Mouse (Mus musculus): ENCODE data around the gene Olfr173.

Gene Olfr173

DNA sequence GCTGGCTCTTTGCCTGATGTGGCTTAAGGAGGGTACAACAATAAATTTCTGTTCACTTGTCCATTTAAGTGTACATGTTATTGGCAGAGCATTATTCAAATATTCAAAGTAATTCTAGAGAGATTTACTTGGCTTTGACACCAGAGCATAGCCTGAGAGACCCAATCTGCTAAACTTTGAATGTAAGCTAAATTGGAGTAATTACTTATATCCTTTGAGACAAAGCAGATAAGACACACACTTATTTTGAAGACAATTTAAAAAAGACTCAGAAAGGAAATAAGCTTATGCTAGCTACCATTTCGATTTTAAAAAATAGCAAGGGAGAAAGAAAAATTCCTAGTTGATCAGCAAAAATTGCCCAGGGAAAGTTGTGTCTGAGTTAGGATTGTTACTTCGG lies at the start of gene Olfr173:
TSS of gene Olfr173 (minus strand) at position 101 of the 400 bp plus-strand sequence.
- no peak for DNase-seq (ENCODE audit: low spot score)

DNA sequence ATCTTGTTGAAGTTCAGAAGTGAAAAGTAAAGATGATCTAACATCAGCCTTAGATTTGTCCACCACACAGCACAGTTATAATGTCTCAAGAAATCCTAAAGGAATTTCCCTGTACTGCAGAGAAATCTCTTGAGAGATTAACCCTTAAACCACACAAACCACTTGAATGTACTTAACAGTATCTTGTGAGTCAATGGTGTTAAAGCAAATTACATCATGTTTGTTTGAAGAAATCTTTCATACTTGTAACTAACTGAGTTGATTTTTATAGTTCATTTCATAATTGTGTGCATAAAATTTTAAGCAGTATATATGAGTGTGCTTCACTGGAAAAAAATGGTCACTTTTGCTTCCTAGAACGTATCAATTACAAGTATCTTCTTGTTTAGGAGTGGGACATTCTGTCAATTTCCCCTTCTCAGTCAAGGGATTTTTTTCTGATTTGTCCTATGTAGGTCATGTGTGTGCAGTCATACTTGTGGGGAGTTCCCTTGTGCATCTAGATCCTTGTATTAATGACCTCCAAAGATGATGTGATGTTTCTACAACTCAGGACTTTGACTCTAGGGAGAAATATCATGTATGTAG lies 26.8 kb upstream of the Olfr173 start, which contains the start of gene Olfr175-ps1:
TSS of gene Olfr175-ps1 (minus strand) at position 51 of the 588 bp plus-strand sequence.
- no peak for DNase-seq (ENCODE audit: low spot score)

DNA sequence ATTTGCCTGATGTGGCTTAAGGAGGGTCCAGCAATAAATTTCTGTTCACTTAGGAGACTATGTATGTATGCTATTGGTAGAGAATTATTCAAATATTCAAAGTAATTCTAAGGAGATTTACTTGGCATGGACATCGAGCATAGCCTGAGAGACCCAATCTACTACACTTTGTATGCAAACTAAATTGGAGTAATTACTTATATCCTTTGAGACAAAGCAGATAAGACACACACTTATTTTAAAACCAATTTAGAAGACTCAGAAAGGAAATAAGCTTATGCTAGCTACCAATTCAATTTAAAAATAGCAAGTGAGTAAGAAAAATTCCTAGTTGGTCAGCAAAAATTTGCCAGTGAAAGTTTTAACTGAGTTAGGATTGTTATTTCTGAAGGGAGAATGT lies 37.0 kb downstream of the Olfr173 start, which contains the start of gene Olfr172:
TSS of gene Olfr172 (minus strand) at position 101 of the 400 bp plus-strand sequence.
- no peak for DNase-seq (ENCODE audit: low spot score)

DNA sequence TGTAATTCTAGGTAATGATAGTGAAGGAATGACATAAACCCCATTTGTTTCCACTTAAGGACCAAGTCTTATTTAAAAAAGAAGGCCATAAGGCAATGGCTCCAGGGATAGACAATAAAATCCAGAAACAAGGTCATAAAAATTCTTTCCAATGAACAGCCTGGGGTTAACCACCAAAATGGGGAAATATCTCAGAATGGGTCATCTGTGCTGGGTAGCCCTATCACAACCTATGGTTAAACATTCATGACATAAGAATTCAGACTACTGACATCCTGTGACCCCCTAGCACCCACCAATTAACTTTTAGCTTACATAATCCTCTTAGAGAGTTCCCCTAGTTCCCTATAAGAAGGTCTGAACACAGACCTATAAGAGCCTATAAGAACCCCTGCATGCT lies 43.9 kb downstream of the Olfr173 start:
- no peak for DNase-seq (ENCODE audit: low spot score)

DNA sequence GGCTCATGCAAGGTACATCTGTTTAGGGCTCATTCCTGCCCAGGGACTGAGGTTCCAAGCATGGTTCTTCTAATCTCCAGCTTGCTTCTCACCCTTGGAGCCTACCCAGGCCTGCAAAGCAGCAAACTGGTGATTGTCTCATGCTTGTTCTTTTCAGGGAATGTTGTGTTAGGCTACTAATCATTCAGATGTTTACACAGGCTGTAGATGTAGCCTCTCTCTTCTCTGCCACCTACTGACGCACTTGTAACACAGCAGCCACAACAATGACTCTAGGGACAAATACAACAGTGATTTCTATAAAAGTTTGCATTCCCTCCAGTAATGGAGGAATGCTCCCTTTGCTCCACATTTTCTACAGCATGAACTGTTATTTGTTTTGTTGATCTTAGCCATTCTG lies 48.8 kb downstream of the Olfr173 start:
- no peak for DNase-seq (ENCODE audit: low spot score)

DNA sequence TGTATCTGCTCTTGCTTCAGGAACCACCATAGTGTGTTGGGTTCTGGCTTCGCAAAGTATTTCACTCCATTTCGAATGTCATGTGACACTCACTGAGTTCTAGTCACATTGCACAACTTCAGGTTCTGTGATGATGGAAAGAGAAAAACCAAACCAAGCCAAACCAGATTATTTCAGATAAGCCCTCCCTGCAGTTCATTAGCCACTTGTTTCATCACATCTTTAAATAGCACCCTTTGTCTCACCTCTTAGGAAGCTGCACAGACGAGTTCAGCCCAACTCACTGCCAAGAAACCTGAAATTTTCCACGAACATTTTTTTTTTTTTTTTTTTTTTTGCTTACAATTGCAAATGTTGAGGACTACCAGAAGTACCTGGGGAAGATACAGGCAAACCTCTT lies 53.4 kb downstream of the Olfr173 start:
- no peak for DNase-seq (ENCODE audit: low spot score)
